Mouse (Mus musculus): ENCODE results near the gene Gm20911.
"Not testable (repeated sequence)": the region's sequence is repeated elsewhere in the genome, so short reads cannot be mapped to it uniquely, and the experiment has no call there.

DNA sequence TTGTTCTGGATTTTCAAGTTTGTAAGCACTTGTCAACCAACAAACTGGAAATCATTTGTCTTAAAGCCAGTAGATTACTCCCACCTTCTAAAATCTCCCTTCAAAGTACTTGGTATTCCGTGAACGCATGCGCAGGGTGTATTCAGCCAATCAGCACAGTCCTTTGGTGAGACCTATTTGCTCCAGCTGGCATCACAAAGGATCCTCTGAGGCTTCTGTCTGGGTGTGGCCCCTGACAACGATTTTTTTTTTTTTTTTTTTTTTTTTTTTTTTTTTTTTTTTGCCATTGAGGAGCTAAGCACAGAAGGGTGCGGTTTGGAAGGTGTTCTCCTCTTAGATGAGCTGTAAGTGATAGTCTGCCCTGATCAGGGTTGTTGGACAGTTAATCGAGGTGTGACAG lies at the start of gene Gm20911:
- TF ChIP-seq GATA1 (IDR thresholded peaks at IDR 0.05; ENCODE audit: borderline replicate concordance, low read length); FLI1 (IDR thresholded peaks at IDR 0.05; ENCODE audit: low read length): not testable (repeated sequence)
